Mouse (Mus musculus) ES-E14 (cell line): ENCODE measurements around the gene Zfp57. TPM values are rescaled to one million over a fixed set of nuclear protein-coding genes. Genes with fewer than 3 reads are reported as not detected.

Experiments
- DNase-seq: peaks from one replicate; pipeline ENCODE4 v3.0.0-alpha.2; 2013; ENCODE audit warnings: low read depth, low spot score
- H3K27ac ChIP-seq: 2 replicates; pipeline ENCODE4 v1.5.1; 2012; ENCODE audit warnings: low read depth, mild to moderate bottlenecking, low read length, moderate library complexity, mixed read lengths; ENCODE audit not compliant: poor library complexity, insufficient read depth, severe bottlenecking
- H3K36me3 ChIP-seq: 2 replicates; pipeline ENCODE4 v1.6.1; 2012; ENCODE audit warnings: mild to moderate bottlenecking, low read length, moderate library complexity, mixed read lengths; ENCODE audit not compliant: control insufficient read depth, poor library complexity, insufficient read depth, severe bottlenecking
- H3K4me1 ChIP-seq, 2 experiments: fragments of 150-350 bp in 1 of 2; sonication (generic) in 1 of 2; 2 replicates each; pipeline ENCODE4 v1.6.1; 2012; ENCODE audit warnings: low read length in 2 of 2, mild to moderate bottlenecking in 1 of 2, mixed read lengths in 1 of 2; ENCODE audit not compliant: control insufficient read depth in 2 of 2, insufficient read depth in 2 of 2, poor library complexity in 1 of 2
- H3K4me3 ChIP-seq, 2 experiments: fragments of 150-350 bp in 1 of 2; sonication (generic) in 1 of 2; 2 replicates each; pipeline ENCODE4 v1.5.1; 2012; ENCODE audit warnings: low read length in 2 of 2, low read depth in 1 of 2, mild to moderate bottlenecking in 1 of 2, mixed read lengths in 1 of 2; ENCODE audit not compliant: insufficient read depth in 1 of 2, poor library complexity in 1 of 2, severe bottlenecking in 1 of 2
- H3K9ac ChIP-seq: 2 replicates; pipeline ENCODE4 v1.6.1; 2012; ENCODE audit warnings: low read depth, mild to moderate bottlenecking, low read length, mixed read lengths; ENCODE audit not compliant: poor library complexity, insufficient read depth, severe bottlenecking
- H3K9me3 ChIP-seq: fragments of 150-350 bp; sonication (generic); 2 replicates; pipeline ENCODE4 v1.6.1; 2012; ENCODE audit warnings: low read depth, mild to moderate bottlenecking, low read length; ENCODE audit not compliant: control insufficient read depth, insufficient read depth
- CHD2 ChIP-seq: IDR thresholded peaks from 2 replicates; pipeline ENCODE4 v1.6.1; 2014; ENCODE audit warnings: mild to moderate bottlenecking, low read depth, low read length, inconsistent platforms
- HCFC1 ChIP-seq: IDR thresholded peaks from 2 replicates; pipeline ENCODE4 v1.6.1; 2012; ENCODE audit warnings: low read length, inconsistent platforms, borderline replicate concordance; ENCODE audit not compliant: insufficient read depth
- MAFK ChIP-seq: IDR thresholded peaks from 2 replicates; pipeline ENCODE4 v1.6.1; 2014; ENCODE audit warnings: mild to moderate bottlenecking, low read depth, low read length, inconsistent platforms; ENCODE audit not compliant: insufficient read depth
- ZC3H11A ChIP-seq: IDR thresholded peaks from 2 replicates; pipeline ENCODE4 v1.6.1; 2012; ENCODE audit warnings: low read depth, mild to moderate bottlenecking, inconsistent platforms, low read length, borderline replicate concordance
- ZNF384 ChIP-seq: IDR thresholded peaks from 2 replicates; pipeline ENCODE4 v1.6.1; 2012; ENCODE audit warnings: low read depth, low read length, inconsistent platforms
- in situ Hi-C, 2 experiments: fragments of 600-800 bp; cut with MboI; formaldehyde crosslinking; loops; one replicate each; pipeline ENCODE4 v1.15.1; 2025; ENCODE audit warnings: low sequenced_read_pairs in 2 of 2, inconsistent platforms in 1 of 2; ENCODE audit not compliant: unreplicated experiment in 2 of 2
- total RNA-seq: library from RNA; depleted of rRNA; stranded (reverse); fragments of 300-350 nt; gene quantifications from 2 replicates; pipeline ENCODE4 v1.2.3, GENCODE M21; 2012

Gene Zfp57
- total RNA-seq, 1 experiment = 360 TPM

GRCm38 (mm10) chr17:37026425-37026824 is 25.5 kb downstream of the Zfp57 start:
- DNase-seq = no peak
- Histone ChIP-seq H3K27ac (peak overlapping the region; percentile 100; the same call in 1 of the 2 replicates), H3K36me3 (no peaks in the 10 kb centered on the region), H3K9ac (peak overlapping the region; percentile 43; the same call in 1 of the 2 replicates), H3K4me1 (peaks cover 10 to 11% of the 10 kb centered on the region in 2 experiments), H3K4me3 (no peak overlapping the region), H3K9me3 (no peaks in the 10 kb centered on the region)
- in situ Hi-C loops = no loop called here
- TF ChIP-seq CHD2 = no peak
- TF ChIP-seq MAFK = no peak
- TF ChIP-seq ZC3H11A = no peak
- no peak for TF ChIP-seq ZNF384
- no peak for TF ChIP-seq HCFC1

GRCm38 (mm10) chr17:37027486-37027885 is 26.5 kb downstream of the Zfp57 start:
- no peaks in the 10 kb centered on the region for H3K9me3 ChIP-seq
- no peaks in the 10 kb centered on the region for H3K36me3 ChIP-seq
- H3K4me3 ChIP-seq = peak overlapping the region in 1 of 2 experiments; percentile 33; a peak in 1 of 4 replicates
- in situ Hi-C loops = no loop called here
- peak overlapping the region; percentile 100 for H3K27ac ChIP-seq
- no peak for DNase-seq
- no peak for TF ChIP-seq ZNF384
- H3K9ac ChIP-seq = peak overlapping the region; percentile 23; the same call in 1 of the 2 replicates
- peaks cover 7 to 12% of the 10 kb centered on the region in 2 experiments for H3K4me1 ChIP-seq

GRCm38 (mm10) chr17:37028212-37028611 is 27.2 kb downstream of the Zfp57 start:
- no peak for TF ChIP-seq ZNF384
- TF ChIP-seq HCFC1 = 0 out of 2 replicates have a peak, but pooled peaks have one; percentile 46
- TF ChIP-seq MAFK = 0 out of 2 replicates have a peak, but pooled peaks have one; percentile 44

GRCm38 (mm10) chr17:37028683-37029120 is 27.7 kb downstream of the Zfp57 start:
- peak; percentile 99 for DNase-seq
- Histone ChIP-seq H3K36me3 (no peaks in the 10 kb centered on the region), H3K9me3 (no peaks in the 10 kb centered on the region), H3K4me1 (peaks cover 6 to 8% of the 10 kb centered on the region in 2 experiments; a peak in 3 of 4 replicates), H3K9ac (peak overlapping the region; percentile 77), H3K27ac (peak overlapping the region; percentile 100), H3K4me3 (peak overlapping the region; percentile 52 to 58)
- TF ChIP-seq ZNF384 (no peak), CHD2 (peak; percentile 96)
- in situ Hi-C loops = no loop called here

More at GRCm38 (mm10) chr17:37028212-37028611, 27.2 kb downstream of the Zfp57 start:
- Histone ChIP-seq H3K4me1 (peaks cover 6 to 10% of the 10 kb centered on the region in 2 experiments; a peak in 3 of 4 replicates), H3K9ac (peak overlapping the region; percentile 87), H3K9me3 (no peaks in the 10 kb centered on the region), H3K36me3 (no peaks in the 10 kb centered on the region), H3K4me3 (peak overlapping the region; percentile 54 to 68), H3K27ac (peak overlapping the region; percentile 100)
- in situ Hi-C loops = no loop called here
- no peak for DNase-seq

GRCm38 (mm10) chr17:37029162-37029561 is 28.2 kb downstream of the Zfp57 start:
- Histone ChIP-seq H3K9ac (peak overlapping the region; percentile 77; the same call in 1 of the 2 replicates), H3K36me3 (no peaks in the 10 kb centered on the region), H3K4me1 (peaks cover 6 to 8% of the 10 kb centered on the region in 2 experiments; a peak in 3 of 4 replicates), H3K27ac (peak overlapping the region; percentile 100; the same call in 1 of the 2 replicates), H3K4me3 (peak overlapping the region; percentile 52 to 58; a peak in 3 of 4 replicates), H3K9me3 (no peaks in the 10 kb centered on the region)
- TF ChIP-seq MAFK (no peak), CHD2 (no peak), ZC3H11A (no peak), ZNF384 (peak; percentile 54; the same call in 1 of the 2 replicates)
- in situ Hi-C loops = no loop called here
- no peak for DNase-seq
